Mouse (Mus musculus) adrenal gland, postnatal 14 days (tissue): ENCODE data around the gene Mad2l1bp. TPM values are rescaled to one million over a fixed set of nuclear protein-coding genes. Genes with fewer than 3 reads are reported as not detected.

ENCODE experiments used
- DNase-seq: peaks from one replicate; pipeline ENCODE4 v3.0.0; 2021; ENCODE audit warnings: mixed read lengths
- total RNA-seq: library from RNA; stranded (reverse); gene quantifications from 2 replicates; pipeline ENCODE4 v1.2.3, GENCODE M21; 2021

The Mad2l1bp gene
- total RNA-seq, 1 experiment from 2014 or later, result 13.9 TPM

DNA sequence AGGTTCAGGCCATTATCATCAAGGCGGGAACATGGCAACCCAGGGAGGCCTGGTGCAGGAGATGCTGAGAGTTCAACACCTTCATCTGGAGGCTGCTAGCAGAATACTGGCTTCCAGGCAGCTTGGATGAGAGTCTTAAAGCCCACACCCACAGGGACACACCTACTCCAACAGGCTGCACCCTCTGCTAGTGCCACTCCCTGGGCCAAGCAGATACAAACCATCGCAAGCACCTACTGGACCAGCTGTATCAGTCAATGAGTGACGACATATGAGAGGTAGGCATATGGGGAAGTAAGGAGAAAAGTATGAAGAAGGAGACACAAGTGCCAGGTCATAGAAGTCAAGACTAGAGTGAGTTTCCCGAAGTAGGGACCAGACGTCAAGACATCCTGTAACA is 3.3 kb upstream of the Mad2l1bp start:
- no peak for DNase-seq

DNA sequence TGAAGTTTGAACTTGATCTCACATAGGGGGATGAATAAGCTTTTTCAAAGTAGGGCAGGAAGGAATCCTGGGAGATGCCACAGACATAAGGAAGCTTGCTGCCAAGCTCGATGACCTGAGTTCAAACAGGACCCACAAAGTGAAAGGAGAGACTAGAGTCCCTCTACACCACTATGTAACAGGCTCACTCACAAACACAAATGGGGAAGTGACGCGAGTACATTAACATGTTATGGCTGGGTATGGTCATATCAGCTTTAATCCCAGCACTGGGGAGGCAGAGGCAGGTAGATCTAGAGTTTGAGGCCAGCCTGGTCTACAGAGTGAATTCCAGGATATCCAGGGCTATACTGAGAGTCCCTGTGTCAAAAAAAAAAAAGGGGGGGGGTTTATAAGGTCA is 983 bp upstream of the Mad2l1bp start:
- no peak for DNase-seq

DNA sequence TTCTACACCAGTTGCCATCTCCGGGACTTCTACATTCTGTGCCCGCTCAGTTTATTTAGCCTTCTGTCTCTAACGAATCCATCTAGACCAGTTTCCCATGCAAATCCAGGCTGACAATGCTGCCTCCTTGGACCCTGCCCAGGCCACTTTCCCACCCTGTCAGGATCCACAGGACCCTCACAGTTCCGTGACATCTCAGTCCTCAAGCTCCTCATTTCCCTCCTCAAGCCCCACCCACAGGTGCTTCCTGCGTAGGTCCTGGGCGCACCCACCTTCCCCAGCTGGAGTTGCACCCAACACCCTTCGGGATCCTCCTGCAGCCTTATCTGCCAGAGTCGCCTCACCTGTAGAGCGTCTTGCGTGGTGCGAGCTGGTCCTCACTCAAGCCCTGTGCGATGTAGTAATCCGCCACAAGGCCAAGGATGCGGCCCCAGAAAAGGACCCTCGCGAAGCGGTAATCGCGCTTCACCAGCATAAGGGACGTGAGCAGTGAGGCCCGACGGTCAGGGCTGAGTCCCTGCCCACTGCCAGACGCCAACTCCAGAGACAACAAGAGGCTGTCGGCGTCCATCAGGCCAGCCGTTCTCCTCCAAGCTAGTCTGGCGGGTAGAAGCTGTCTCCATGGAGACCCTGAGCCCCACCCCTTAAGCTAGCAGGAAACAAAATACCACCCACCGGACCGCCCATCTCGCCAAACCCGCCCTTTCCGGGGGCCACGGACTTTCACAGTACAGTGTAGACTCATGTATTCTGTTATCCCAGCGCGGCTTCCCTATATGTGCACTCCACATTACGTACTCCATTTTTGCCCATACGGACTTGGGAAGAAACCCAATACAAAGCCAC is 9.6 kb downstream of the Mad2l1bp start, which contains the start of gene Rsph9:
Rsph9 (minus strand) TSS at position 639 of the 846 bp plus-strand sequence.
- peak; percentile 93 for DNase-seq

DNA sequence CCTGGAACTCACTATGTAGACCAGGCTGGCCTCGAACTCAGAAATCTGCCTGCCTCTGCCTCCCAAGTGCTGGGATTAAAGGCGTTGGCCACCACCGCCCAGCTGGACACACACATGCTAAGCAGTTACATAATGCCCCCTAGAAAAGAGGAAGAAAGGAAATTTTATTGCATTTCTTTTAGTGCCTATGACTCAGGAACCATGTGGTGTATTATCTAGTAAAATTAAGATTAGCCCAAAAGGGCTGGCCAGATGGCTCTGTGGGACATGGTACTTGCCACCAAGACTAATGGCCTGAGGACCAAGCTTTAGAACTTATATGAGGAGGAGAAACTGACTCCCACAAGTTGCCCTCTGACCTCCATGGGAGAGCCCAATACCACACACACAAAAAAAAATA is 13.5 kb downstream of the Mad2l1bp start:
- DNase-seq, result no peak

DNA sequence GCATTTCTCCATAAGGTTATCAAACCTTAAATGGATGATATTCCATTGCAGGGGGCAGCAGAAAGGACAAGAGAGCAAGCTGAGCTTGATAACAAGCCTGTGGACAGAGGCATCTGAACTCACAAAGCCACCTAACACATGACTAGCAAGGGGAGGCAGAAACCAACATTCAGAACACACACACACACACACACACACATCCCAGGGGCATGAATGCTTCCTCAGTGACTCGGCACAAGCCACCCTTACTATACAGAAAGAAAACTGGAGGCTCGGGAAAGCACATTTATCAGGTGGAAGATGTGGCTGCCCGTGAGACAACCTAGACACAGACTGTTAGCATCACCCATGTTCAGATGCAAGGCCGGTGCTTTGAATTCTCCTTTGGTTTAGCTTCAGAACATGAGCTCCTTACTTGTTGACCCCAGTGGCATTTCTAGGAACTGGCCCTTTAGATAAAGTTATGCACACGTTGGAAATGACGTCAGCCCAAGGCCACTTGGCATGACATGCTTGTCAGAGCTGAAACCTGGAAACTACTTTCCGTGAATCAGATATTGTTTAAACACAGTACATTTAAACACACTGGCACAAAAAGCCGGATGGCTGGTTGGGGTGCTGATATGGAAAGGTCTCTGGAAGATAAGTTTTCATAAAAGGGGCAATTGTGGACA is 14.7 kb downstream of the Mad2l1bp start:
- DNase-seq, result peak; percentile 73

DNA sequence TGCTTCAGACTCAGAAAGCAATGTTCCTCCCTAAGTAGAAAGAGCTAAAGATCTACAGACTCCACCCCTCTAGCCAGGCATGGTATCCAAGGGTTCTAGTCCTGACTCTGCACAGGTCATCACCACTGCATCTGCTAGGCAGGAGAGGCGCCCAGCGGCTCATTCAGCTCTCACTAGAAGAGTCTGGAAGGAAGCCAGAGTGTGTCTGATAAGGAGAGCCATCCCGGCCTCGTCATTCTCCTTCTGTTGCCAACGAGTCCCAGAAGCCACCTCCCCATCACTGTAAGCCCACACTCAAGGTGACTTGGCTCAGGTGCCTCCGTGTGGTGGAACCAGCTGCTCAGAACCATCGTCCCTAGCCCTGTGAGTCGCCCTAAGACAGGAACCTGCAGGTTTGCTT is 20.5 kb downstream of the Mad2l1bp start:
- peak; percentile 34 for DNase-seq

DNA sequence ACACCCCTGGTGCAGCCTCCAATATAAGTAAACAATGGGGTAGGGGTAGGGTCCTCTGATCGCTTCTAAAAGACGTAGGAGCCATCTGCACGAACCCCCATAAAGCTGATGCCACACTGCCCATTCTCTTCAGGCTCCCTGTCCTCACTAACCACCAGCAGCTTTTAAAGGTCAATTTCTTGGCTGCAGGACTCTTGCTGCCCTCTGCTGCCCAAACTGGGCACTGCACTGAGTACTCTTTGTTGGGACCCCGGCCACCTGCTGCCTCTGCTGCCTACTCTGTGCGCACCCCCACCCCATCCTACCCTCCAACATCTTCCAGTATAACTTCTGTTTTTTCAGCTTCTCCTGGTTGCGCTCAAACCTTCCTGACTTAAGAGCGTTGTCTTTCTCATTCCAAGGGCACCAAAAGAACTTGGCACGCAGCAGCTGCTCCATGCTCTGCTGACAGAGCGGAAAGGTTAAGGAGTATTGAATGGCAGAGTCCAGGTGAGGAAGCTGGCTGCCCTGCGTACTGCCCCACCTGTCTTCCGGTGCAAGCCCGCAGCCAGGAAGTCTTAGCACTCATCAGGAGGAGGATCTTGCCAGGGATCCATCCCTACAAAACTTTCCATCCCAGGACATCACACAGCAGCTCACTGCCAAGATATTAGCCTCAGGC is 21.2 kb downstream of the Mad2l1bp start:
- peak; percentile 83 for DNase-seq

DNA sequence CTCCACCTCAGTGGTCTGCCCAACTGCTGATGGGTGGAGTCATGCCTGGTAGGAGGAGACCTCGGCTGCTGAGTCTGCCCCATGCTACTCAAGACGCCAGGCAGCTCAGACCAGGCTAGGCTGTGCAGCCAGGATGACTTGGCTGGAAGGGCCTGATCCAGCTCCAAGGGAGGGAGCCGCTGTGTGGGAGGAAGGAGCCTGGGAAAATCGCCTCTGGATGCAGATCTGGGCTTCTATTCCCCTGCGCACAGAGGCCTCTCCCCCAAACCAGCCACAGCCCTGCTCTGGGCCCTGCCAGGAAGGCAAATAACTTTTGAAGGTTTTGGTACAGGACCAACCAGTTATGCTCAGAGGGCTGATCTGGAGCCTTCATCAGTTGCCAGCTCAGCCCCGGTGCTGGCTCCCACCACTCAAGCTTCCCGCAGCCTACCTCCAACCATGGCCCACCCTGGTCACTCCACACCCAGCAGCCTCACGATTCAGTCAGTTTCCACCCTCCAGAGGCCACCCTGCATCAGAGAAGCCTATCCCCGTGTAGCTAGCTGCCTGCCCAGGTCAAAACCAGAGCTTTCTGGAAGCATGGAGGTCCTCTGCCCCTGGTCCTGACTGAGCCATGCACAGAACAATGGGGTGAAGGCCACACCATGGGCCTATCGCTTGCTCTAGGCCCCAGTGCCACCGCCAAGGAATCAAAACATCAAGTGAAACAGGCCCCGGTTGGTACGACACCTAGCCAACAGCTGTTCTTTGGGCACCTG is 23.4 kb downstream of the Mad2l1bp start:
- peak; percentile 54 for DNase-seq

DNA sequence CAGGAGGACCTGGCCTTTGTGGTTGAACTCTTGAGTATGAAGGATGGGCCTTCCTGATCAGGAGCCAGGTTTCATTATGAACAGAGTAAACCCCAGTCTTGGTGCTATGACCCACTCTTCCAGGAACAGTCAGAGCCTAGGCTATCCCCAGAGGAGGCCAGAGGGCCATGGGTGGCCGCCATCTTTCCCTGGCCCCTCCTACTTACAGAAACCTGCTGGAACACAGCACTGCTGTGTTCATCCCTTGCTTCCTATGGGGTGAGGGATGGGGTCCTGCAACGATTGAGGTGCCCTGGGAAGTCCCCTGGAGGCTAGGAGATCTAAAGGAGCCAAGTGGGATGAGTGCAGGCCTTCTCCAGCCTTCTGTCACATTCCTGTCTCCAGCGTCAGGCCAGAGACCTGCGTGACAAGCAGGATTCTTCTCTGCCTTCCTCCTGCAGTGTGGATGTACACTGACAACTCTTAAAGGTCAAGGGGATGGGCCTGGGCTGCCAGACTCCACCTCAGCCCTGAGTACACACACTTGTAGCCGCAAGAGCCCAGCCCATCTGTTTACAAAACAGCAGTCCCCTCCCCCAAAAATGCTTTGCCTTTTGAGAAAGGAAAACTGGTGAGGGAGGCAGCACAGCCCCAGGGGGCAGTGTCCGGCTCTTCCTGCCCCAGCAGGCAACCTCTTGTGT is 25.4 kb downstream of the Mad2l1bp start:
- peak; percentile 43 for DNase-seq

DNA sequence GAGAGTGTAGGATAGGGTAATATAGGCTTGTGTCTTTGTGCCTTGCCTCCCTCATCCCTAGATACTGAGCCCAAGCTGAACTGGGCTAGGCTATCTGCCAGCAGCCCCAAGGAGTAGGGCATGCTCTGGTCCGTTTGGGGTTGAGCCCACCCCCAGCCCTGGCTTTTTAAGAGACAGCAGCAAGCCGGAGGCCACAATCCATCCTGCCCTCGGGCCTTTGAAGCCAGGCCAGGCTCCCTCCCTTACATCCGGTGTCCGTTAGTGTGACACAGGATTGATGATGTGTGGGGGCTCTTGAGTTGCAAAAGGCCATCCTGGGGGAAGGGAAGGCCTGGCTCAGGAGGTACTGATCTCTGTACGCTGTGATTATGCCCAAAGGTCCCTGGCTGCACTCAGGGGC is 26.7 kb downstream of the Mad2l1bp start:
- peak; percentile 80 for DNase-seq

DNA sequence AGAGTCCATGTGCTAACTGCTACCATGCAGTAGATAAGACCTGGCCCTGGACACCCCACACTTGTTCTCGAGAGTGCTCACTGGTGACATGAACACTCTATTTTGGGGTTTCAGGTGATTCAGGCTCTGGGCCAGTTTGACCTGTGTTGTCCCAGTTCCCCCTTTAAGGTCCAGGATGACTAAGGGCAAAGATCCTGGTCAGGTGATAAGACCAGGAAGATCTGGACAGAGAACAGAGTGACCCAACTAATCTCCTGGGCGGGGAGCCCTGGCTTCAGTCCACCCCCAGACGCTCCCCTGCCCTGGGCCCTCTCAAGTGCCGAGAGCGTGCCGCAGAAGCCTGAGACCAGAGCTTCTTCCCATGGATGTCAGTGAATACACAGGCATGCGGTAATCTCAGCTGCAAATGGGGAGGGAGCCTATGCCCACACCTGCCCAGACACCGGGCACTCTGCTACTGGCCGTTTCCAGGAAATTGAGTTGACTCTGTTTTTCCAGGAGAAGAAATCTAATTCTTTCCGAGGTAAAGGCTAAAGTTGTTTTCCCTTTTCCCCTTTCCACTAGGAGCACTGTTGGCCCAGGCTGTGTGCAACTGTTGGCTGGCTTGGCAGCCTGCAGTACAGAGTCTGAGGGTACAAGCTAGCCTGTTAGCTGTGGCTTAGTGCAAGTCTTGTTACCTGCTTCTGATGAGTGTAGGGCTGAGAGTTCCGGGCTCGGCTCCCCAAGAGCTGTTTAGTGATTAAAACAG is 29.2 kb downstream of the Mad2l1bp start:
- no peak for DNase-seq

DNA sequence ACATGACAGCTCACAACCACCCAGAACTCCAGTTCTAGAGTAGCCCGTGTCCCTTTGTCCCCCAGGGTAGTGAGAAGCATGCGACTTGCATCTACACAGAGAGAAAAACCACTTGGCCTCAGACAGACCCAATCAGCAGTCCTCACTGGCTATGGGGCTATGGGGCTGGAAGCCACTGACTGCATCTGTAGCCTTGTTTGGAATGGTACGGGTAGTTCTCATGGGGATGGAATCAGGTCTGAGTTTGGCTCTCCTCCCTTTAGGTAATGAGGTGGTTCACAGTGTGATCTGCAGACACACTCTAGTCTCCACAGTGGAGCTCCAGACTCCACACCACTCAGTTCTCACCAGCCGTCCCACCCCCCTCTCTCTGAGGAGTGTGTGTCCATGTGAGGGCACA is 30.1 kb downstream of the Mad2l1bp start:
- no peak for DNase-seq

DNA sequence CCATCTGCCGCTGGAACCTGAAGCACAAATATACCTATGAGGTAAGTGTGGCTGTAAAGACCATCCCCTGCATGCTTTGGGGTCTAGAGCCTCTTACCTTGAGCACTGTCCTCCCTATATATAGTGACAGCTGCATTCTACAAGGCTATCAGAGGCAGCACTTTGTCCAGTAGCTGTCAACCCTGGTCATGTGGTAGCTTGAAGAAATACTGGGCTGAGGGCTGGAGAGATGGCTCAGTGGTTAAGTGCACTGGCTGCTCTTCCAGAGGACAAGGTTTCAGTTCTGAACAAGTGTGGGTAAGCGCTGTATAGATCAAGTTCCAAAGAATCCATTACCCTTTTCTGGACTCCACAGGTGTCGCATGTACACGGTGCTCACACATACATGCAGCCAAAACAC is 30.6 kb downstream of the Mad2l1bp start:
- DNase-seq, result no peak

DNA sequence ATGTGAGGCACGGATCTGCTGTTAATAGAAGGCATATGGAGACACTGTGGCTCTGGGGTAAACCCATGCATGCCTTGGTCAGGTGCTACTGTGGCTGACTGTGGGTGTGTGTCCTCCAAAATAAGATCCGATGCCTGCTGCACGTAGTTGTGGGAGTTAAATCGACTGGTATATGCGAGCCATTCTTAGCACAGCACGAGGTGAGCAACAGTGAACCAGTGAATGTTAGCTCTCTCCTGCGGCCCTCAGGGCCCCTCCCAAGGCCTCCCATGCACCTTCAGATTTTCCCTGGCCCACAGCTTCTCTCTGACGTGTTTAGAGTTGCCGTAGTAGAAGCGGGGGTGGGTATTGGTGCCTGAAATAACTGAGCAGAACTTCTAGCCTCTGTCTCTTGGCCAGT is 33.7 kb downstream of the Mad2l1bp start:
- DNase-seq, result no peak

DNA sequence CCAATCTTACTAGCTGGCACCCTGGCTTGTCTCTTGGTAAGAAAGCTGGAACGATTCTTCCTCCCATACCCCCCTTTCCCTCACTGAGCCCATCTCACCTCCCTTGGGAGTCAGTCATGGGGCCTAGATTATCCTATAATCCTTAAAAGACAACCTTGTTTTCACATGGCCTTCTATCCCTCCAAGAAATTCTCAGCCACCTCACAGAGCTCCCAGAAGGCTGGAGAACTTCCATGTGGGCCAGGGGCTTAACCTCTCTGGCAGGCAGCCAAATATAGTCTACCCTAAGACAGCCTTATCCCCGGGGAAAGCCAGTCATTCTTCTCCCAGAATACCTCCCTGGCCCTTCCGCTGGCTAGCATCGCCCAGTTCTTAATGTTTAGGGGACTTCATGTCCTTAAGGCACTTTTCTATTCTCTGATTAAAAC is 34.9 kb downstream of the Mad2l1bp start:
- DNase-seq, result no peak

DNA sequence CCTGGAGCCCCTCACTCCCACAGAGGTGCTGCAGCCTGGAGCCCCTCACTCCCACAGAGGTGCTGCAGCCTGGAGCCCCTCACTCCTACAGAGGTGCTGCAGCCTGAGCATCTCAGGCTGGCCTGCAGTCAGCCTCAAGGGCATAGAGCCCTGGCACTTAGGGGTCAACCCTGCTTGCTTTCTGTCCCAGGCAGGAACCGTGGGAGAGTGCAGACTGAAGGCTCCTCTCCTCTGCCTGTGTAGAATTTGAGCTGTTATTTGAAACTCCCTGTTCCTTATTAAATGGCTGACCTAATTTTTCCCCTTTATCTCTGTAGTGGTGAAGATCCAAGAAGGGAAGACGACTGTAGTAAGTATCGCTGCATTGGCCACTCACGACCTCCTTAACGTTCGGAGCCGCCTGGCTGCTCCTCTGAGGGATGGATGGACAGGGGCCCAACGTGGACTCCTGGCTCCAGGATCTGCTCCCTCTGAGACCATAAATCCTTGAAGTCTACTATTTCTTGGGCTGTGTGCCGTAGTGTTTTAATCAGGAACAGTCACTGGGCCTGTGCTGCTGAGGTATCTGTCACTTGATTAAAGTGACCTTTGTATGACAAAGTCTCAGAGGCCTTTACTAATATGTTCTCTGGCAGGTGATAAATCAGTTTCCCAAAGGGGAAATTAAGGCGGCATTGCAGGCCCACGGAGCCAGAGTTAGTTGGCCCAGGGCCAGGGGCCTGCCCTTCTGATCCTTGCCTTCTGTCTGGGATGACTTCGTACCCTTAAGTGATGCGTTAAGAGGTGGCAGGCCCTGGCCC is 35.5 kb downstream of the Mad2l1bp start:
- DNase-seq, result peak; percentile 53

DNA sequence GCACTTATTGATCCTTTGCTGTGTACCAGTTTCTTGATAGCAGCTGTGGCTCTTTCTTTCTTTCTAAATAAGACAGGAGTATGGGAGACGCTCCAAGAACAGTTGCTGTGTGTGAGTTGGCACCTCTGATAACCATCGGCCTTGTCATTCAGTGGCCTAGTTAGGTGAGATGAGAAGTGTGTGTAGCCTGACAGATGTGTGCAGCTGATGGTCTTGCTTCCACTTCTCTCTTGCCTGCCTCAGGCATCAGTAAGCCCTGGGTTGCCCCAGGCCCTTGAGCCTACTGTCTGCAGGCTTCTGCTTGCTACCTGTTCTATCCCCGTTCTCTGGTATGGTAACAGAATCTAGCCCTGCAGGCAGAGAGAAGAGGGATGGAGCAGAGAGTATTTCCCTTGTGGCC is 36.5 kb downstream of the Mad2l1bp start:
- DNase-seq, result no peak

DNA sequence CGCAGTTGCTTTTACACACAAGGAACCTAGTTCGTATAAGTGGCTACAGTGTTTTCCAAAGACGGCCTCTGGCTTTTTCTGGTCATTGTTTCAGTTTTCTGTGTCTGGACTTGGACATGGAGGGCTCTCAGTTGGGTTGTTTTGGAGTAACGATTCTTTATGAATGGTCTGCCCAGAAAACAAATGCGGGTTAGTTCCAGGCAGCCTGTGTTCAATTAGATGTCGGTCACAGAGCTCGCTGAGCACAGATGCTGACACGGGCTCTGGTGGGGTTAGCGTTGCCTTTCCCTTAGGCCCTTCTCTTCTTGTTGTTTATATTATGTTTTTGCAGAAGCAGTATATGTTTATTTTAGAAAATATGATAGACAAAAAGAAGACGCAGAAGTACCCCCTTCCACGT is 37.2 kb downstream of the Mad2l1bp start:
- no peak for DNase-seq

DNA sequence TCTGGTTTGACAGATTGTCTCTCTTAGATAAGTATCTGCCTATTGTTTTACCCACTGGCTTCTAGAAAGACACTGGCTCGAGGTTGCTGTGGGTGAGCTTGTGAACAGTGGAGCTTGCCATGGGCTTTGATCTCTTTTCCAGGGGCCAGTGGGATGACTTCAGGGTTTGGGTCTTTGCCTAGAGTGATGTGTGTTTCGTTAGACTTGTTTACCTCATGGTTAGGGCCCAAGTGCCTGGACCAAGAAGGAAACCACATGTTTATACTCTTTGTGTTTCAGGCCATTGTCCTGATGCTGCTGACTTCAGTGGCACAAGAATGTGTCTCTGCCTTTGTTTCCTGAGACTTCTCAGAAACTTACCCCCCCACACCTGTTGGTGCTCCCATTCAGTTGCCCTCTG is 37.9 kb downstream of the Mad2l1bp start:
- DNase-seq, result no peak
